Comparison of ENCODE assay signal across 28 mouse cellular contexts in the genomic region with DNA sequence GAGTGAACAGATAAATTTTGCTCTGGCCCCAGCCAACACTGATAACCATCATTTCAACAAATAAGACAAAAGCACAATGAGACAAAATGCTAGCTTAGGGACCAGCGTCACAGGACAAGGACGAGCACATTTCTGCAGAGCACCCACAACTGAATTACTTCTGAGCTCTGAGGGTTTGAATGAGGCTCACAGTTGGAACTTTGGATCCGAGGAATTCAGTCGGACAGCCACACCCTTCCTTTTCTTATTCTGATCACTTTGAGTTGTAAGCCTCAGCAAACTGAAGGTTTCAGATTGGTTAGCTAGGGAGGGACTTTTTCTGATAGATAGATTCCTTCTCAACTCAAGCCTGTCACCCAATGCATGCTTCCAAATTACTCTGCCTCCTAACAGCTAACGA.
DNase-seq lines count a peak whose midpoint lies in the region; ATAC-seq and TF ChIP-seq lines count a peak whose summit lies in the region.
"Had no signal": no experiment of that assay in that cellular context is flagged by ENCODE, and none has a peak within 500 bp of the region (broad histone marks: within the 10 kb centered on the region; RNA-seq: fewer than 3 reads in every experiment).

No protein-coding gene starts in this region.

- intact Hi-C loops in heart, postnatal 10 days (cut with DNase I), result no loop called here

- ATAC-seq in midbrain, postnatal 0 days (ENCODE audit: low FRiP score), result no peak
- no peak for ATAC-seq in hindbrain, embryonic 11.5 days (ENCODE audit: low FRiP score)
- ATAC-seq: activated CD4-positive, CD25-positive, alpha-beta regulatory T cell, adult 4 months; CD4-positive, CD25-positive, alpha-beta regulatory T cell, adult 4 months; forebrain, embryonic 14.5 days had no signal

- no peak for TF ChIP-seq POLR2A in ES-Bruce4 (IDR thresholded peaks at IDR 0.05; ENCODE audit: insufficient read depth, low read length)

- H3K9me3 ChIP-seq in ES-Bruce4 (replicated peaks; ENCODE audit: control insufficient read depth, insufficient read depth, low read length, poor library complexity, severe bottlenecking) (peaks cover 4% of the 10 kb centered on the region), ES-E14 (ENCODE audit: control insufficient read depth, insufficient read depth, low read depth, low read length) (no peaks in the 10 kb centered on the region)
- H3K9me3 ChIP-seq in midbrain, postnatal 0 days (ENCODE audit: low read length), result no peaks in the 10 kb centered on the region
- H3K9me3 ChIP-seq in hindbrain, embryonic 11.5 days (ENCODE audit: control insufficient read depth, low read length), result no peaks in the 10 kb centered on the region
- H3K9me3 ChIP-seq: embryonic facial prominence, embryonic 13.5 days; embryonic facial prominence, embryonic 15.5 days; forebrain, embryonic 10.5 days; forebrain, embryonic 12.5 days had no signal

- H3K4me3 ChIP-seq in ES-Bruce4 (ENCODE audit: low read depth, low read length), result no peak overlapping the region
- no peak overlapping the region for H3K4me3 ChIP-seq in ES-E14 (ENCODE audit: insufficient read depth in 1 of 2, low read depth in 1 of 2, low read length in 2 of 2, poor library complexity in 1 of 2, severe bottlenecking in 1 of 2)
- H3K4me3 ChIP-seq in midbrain, postnatal 0 days (ENCODE audit: low read depth, low read length), result no peak overlapping the region
- no peak overlapping the region for H3K4me3 ChIP-seq in hindbrain, embryonic 11.5 days (ENCODE audit: low read depth, low read length)
- H3K4me3 ChIP-seq: embryonic facial prominence, embryonic 13.5 days; embryonic facial prominence, embryonic 15.5 days; erythroblast, embryonic 14.5 days; forebrain, embryonic 10.5 days; forebrain, embryonic 12.5 days had no signal

- H3K9ac ChIP-seq in ES-Bruce4 (ENCODE audit: low read depth, poor library complexity, severe bottlenecking) (no peak overlapping the region), ES-E14 (ENCODE audit: insufficient read depth, low read depth, low read length, poor library complexity, severe bottlenecking) (no peak overlapping the region)
- no peak overlapping the region for H3K9ac ChIP-seq in midbrain, postnatal 0 days (replicated peaks; ENCODE audit: low read length, poor library complexity, severe bottlenecking)
- H3K9ac ChIP-seq in hindbrain, embryonic 11.5 days (ENCODE audit: low read depth, low read length), result no peak overlapping the region
- H3K9ac ChIP-seq: embryonic facial prominence, embryonic 13.5 days; embryonic facial prominence, embryonic 15.5 days; forebrain, embryonic 12.5 days had no signal

- H3K36me3 ChIP-seq in ES-Bruce4 (ENCODE audit: control insufficient read depth, insufficient read depth, low read length, poor library complexity, severe bottlenecking) (no peaks in the 10 kb centered on the region), ES-E14 (ENCODE audit: control insufficient read depth, insufficient read depth, low read length, poor library complexity, severe bottlenecking) (no peaks in the 10 kb centered on the region)
- no peaks in the 10 kb centered on the region for H3K36me3 ChIP-seq in midbrain, postnatal 0 days (ENCODE audit: insufficient read depth, low read length)
- no peaks in the 10 kb centered on the region for H3K36me3 ChIP-seq in hindbrain, embryonic 11.5 days (ENCODE audit: control insufficient read depth, insufficient read depth, low read length)
- H3K36me3 ChIP-seq: embryonic facial prominence, embryonic 13.5 days; embryonic facial prominence, embryonic 15.5 days; forebrain, embryonic 10.5 days; forebrain, embryonic 12.5 days had no signal

- H3K27ac ChIP-seq in ES-Bruce4 (ENCODE audit: insufficient read depth, low read length) (peak overlapping the region; percentile 84), ES-E14 (ENCODE audit: insufficient read depth, low read depth, low read length, poor library complexity, severe bottlenecking) (peak overlapping the region; percentile 89; the same call in 1 of the 2 replicates)
- no peak overlapping the region for H3K27ac ChIP-seq in midbrain, postnatal 0 days (ENCODE audit: low read depth, low read length)
- no peak overlapping the region for H3K27ac ChIP-seq in hindbrain, embryonic 11.5 days (ENCODE audit: low read depth, low read length)
- H3K27ac ChIP-seq: embryonic facial prominence, embryonic 13.5 days; embryonic facial prominence, embryonic 15.5 days; forebrain, embryonic 10.5 days; forebrain, embryonic 12.5 days had no signal

- H3K4me2 ChIP-seq in midbrain, postnatal 0 days (ENCODE audit: low read depth, low read length, poor library complexity, severe bottlenecking), result no peak overlapping the region
- H3K4me2 ChIP-seq in hindbrain, embryonic 11.5 days (replicated peaks; ENCODE audit: low read depth, low read length), result no peak overlapping the region
- H3K4me2 ChIP-seq: embryonic facial prominence, embryonic 13.5 days; embryonic facial prominence, embryonic 15.5 days; forebrain, embryonic 12.5 days had no signal

- in situ Hi-C loops in ES-E14 (cut with MboI; ENCODE audit: low sequenced_read_pairs in 2 of 2, unreplicated experiment in 2 of 2), result no loop called here

- 0 out of 2 replicates have a peak, but pooled peaks have one; percentile 41 for TF ChIP-seq EP300 in ES-Bruce4 (IDR thresholded peaks at IDR 0.05; ENCODE audit: insufficient read depth, low read depth, low read length)

- H3K27me3 ChIP-seq in ES-Bruce4 (ENCODE audit: control insufficient read depth, insufficient read depth, low read length, poor library complexity, severe bottlenecking), result no peaks in the 10 kb centered on the region
- no peaks in the 10 kb centered on the region for H3K27me3 ChIP-seq in midbrain, postnatal 0 days (ENCODE audit: insufficient read depth, low read length)
- H3K27me3 ChIP-seq in hindbrain, embryonic 11.5 days (ENCODE audit: control insufficient read depth, insufficient read depth, low read length), result peaks cover 2% of the 10 kb centered on the region; the same call in 1 of the 2 replicates
- H3K27me3 ChIP-seq: CH12.LX; embryonic facial prominence, embryonic 13.5 days; embryonic facial prominence, embryonic 15.5 days; forebrain, embryonic 12.5 days had no signal

- no peak for TF ChIP-seq CTCF in ES-Bruce4 (IDR thresholded peaks at IDR 0.05; ENCODE audit: low read depth, low read length)
- TF ChIP-seq CTCF in midbrain, postnatal 0 days (IDR thresholded peaks at IDR 0.05), result no peak

- H3K4me1 ChIP-seq in ES-Bruce4 (ENCODE audit: control insufficient read depth, insufficient read depth, low read length), result peaks cover 12% of the 10 kb centered on the region
- H3K4me1 ChIP-seq in ES-E14 (ENCODE audit: control insufficient read depth in 2 of 2, insufficient read depth in 2 of 2, low read length in 2 of 2, poor library complexity in 1 of 2), result peaks cover 22 to 23% of the 10 kb centered on the region in 2 experiments
- H3K4me1 ChIP-seq in midbrain, postnatal 0 days (ENCODE audit: insufficient read depth, low read length), result no peaks in the 10 kb centered on the region
- H3K4me1 ChIP-seq in hindbrain, embryonic 11.5 days (replicated peaks; ENCODE audit: control insufficient read depth, insufficient read depth, low read length), result no peaks in the 10 kb centered on the region
- H3K4me1 ChIP-seq: embryonic facial prominence, embryonic 15.5 days had no signal

- DNase-seq in heart, adult 11 months, result peak; percentile 44
- DNase-seq in heart, postnatal 10 days, result no peak
- DNase-seq in ES-E14 (ENCODE audit: low read depth, low spot score) (peak; percentile 60), WW6 (ENCODE audit: low read depth, low spot score) (peak; percentile 31)
- DNase-seq in midbrain, postnatal 0 days (ENCODE audit: low spot score), result no peak
- no peak for DNase-seq in ovary, postnatal 10 days (ENCODE audit: low spot score)
- DNase-seq in hindbrain, embryonic 11.5 days (ENCODE audit: low spot score), result no peak
- DNase-seq: adrenal gland, adult 2 months; adrenal gland, postnatal 10 days; adrenal gland, postnatal 25 days; B cell, adult 2 months; cerebellum, adult 11 months; cerebellum, adult 18-20 months; cerebellum, adult 8-10 months; cerebellum, adult 9-11 months; cerebellum, postnatal 14 days; cerebellum, postnatal 36 days; embryo, embryonic 11 days had no signal

- WGBS in midbrain, postnatal 0 days, result 43% methylated on average over 5 of the region's 5 CpGs
- WGBS in hindbrain, embryonic 11.5 days, result 44% methylated on average over 5 of the region's 5 CpGs

TF ChIP-seq in ES-E14, 5 proteins besides CTCF, POLR2A, EP300 and RAD21:
- TF ChIP-seq ZC3H11A (IDR thresholded peaks at IDR 0.05; ENCODE audit: borderline replicate concordance, low read depth, low read length) (no peak), HCFC1 (IDR thresholded peaks at IDR 0.05; ENCODE audit: borderline replicate concordance, insufficient read depth, low read length) (no peak), CHD2 (IDR thresholded peaks at IDR 0.05; ENCODE audit: low read depth, low read length) (no peak), ZNF384 (IDR thresholded peaks at IDR 0.05; ENCODE audit: low read depth, low read length) (no peak), MAFK (IDR thresholded peaks at IDR 0.05; ENCODE audit: insufficient read depth, low read depth, low read length) (no peak)
TF ChIP-seq in ES-E14: peak in this region for 0.

Comparison
In these comparisons a context has a peak if more than half of its experiments do, and no peak if none do; other contexts are left out.
1. DNase-seq: peak in heart, adult 11 months (single experiment), ES-E14 (single experiment) and WW6 (single experiment); none in heart, postnatal 10 days (0 of 2), midbrain, postnatal 0 days (single experiment), ovary, postnatal 10 days (single experiment) and hindbrain, embryonic 11.5 days (single experiment).
2. H3K27ac ChIP-seq: peak in ES-Bruce4 (single experiment) and ES-E14 (single experiment); none in midbrain, postnatal 0 days (single experiment) and hindbrain, embryonic 11.5 days (single experiment).